Mouse (Mus musculus): ENCODE data around the gene Plekhh1. TPM values are rescaled to one million over a fixed set of nuclear protein-coding genes. Genes with fewer than 3 reads are reported as not detected.

The Plekhh1 gene
- total and polyA plus RNA-seq, 2 experiments, result 0.09 to 0.27 TPM

- DNase-seq (ENCODE audit: extremely low read depth, low read depth, low spot score), result no peak
- H3K9ac ChIP-seq (ENCODE audit: low read depth, low read length), result no peak overlapping the region
- no peaks in the 10 kb centered on the region for H3K4me1 ChIP-seq (ENCODE audit: control insufficient read depth, insufficient read depth, low read length)
- WGBS, result 51% methylated on average over 3 of the region's 3 CpGs
- TF ChIP-seq POLR2A (IDR thresholded peaks at IDR 0.05; ENCODE audit: extremely low read depth, insufficient read depth, low read length) (no peak), CTCF (IDR thresholded peaks at IDR 0.05; ENCODE audit: low read depth, low read length) (no peak)
- no peaks in the 10 kb centered on the region for H3K27me3 ChIP-seq (ENCODE audit: control insufficient read depth, insufficient read depth, low read length)
- H3K27ac ChIP-seq (replicated peaks; ENCODE audit: insufficient read depth, low read depth, low read length), result no peak overlapping the region
- H3K36me3 ChIP-seq (ENCODE audit: control insufficient read depth, insufficient read depth, low read length), result no peaks in the 10 kb centered on the region
- no peak overlapping the region for H3K4me3 ChIP-seq (ENCODE audit: insufficient read depth, low read depth, low read length)
- no peaks in the 10 kb centered on the region for H3K79me2 ChIP-seq (ENCODE audit: control insufficient read depth, insufficient read depth, low read length)
Measured at GRCm38 (mm10) chr12:79035349-79035748, 6.4 kb downstream of the Plekhh1 start.

- WGBS, result 75% methylated on average over 8 of the region's 8 CpGs
- TF ChIP-seq POLR2A (IDR thresholded peaks at IDR 0.05; ENCODE audit: extremely low read depth, insufficient read depth, low read length) (no peak), CTCF (IDR thresholded peaks at IDR 0.05; ENCODE audit: low read depth, low read length) (no peak)
- Histone ChIP-seq H3K4me1 (ENCODE audit: control insufficient read depth, insufficient read depth, low read length) (no peaks in the 10 kb centered on the region), H3K27ac (replicated peaks; ENCODE audit: insufficient read depth, low read depth, low read length) (no peak overlapping the region), H3K27me3 (ENCODE audit: control insufficient read depth, insufficient read depth, low read length) (no peaks in the 10 kb centered on the region), H3K4me3 (ENCODE audit: insufficient read depth, low read depth, low read length) (no peak overlapping the region), H3K9ac (ENCODE audit: low read depth, low read length) (no peak overlapping the region), H3K79me2 (ENCODE audit: control insufficient read depth, insufficient read depth, low read length) (no peaks in the 10 kb centered on the region), H3K36me3 (ENCODE audit: control insufficient read depth, insufficient read depth, low read length) (no peaks in the 10 kb centered on the region)
- DNase-seq (ENCODE audit: extremely low read depth, low read depth, low spot score), result no peak
Measured at GRCm38 (mm10) chr12:79039708-79040107, 10.7 kb downstream of the Plekhh1 start.

GRCm38 (mm10) chr12:79040201-79040827, 11.4 kb downstream of the Plekhh1 start:
- Histone ChIP-seq H3K79me2 (ENCODE audit: control insufficient read depth, insufficient read depth, low read length) (no peaks in the 10 kb centered on the region), H3K9ac (ENCODE audit: low read depth, low read length) (no peak overlapping the region), H3K36me3 (ENCODE audit: control insufficient read depth, insufficient read depth, low read length) (no peaks in the 10 kb centered on the region), H3K4me1 (ENCODE audit: control insufficient read depth, insufficient read depth, low read length) (no peaks in the 10 kb centered on the region), H3K27me3 (ENCODE audit: control insufficient read depth, insufficient read depth, low read length) (no peaks in the 10 kb centered on the region), H3K4me3 (ENCODE audit: insufficient read depth, low read depth, low read length) (no peak overlapping the region), H3K27ac (replicated peaks; ENCODE audit: insufficient read depth, low read depth, low read length) (no peak overlapping the region)
- 85% methylated on average over 11 of the region's 11 CpGs for WGBS
- no peak for TF ChIP-seq POLR2A (IDR thresholded peaks at IDR 0.05; ENCODE audit: extremely low read depth, insufficient read depth, low read length)
- TF ChIP-seq CTCF (IDR thresholded peaks at IDR 0.05; ENCODE audit: low read depth, low read length), result no peak
- DNase-seq (ENCODE audit: extremely low read depth, low read depth, low spot score), result no peak

GRCm38 (mm10) chr12:79041436-79041835, 12.5 kb downstream of the Plekhh1 start:
- no peak overlapping the region for H3K27ac ChIP-seq (replicated peaks; ENCODE audit: insufficient read depth, low read depth, low read length)
- H3K27me3 ChIP-seq (ENCODE audit: control insufficient read depth, insufficient read depth, low read length), result no peaks in the 10 kb centered on the region
- no peak for DNase-seq (ENCODE audit: extremely low read depth, low read depth, low spot score)
- no peak for TF ChIP-seq POLR2A (IDR thresholded peaks at IDR 0.05; ENCODE audit: extremely low read depth, insufficient read depth, low read length)
- no peak for TF ChIP-seq CTCF (IDR thresholded peaks at IDR 0.05; ENCODE audit: low read depth, low read length)
- no peak overlapping the region for H3K9ac ChIP-seq (ENCODE audit: low read depth, low read length)
- H3K4me3 ChIP-seq (ENCODE audit: insufficient read depth, low read depth, low read length), result no peak overlapping the region
- no peaks in the 10 kb centered on the region for H3K36me3 ChIP-seq (ENCODE audit: control insufficient read depth, insufficient read depth, low read length)
- no peaks in the 10 kb centered on the region for H3K4me1 ChIP-seq (ENCODE audit: control insufficient read depth, insufficient read depth, low read length)
- H3K79me2 ChIP-seq (ENCODE audit: control insufficient read depth, insufficient read depth, low read length), result no peaks in the 10 kb centered on the region

GRCm38 (mm10) chr12:79044668-79045067, 15.7 kb downstream of the Plekhh1 start:
- Histone ChIP-seq H3K27ac (replicated peaks; ENCODE audit: insufficient read depth, low read depth, low read length) (no peak overlapping the region), H3K36me3 (ENCODE audit: control insufficient read depth, insufficient read depth, low read length) (no peaks in the 10 kb centered on the region), H3K4me1 (ENCODE audit: control insufficient read depth, insufficient read depth, low read length) (no peaks in the 10 kb centered on the region), H3K4me3 (ENCODE audit: insufficient read depth, low read depth, low read length) (no peak overlapping the region), H3K27me3 (ENCODE audit: control insufficient read depth, insufficient read depth, low read length) (no peaks in the 10 kb centered on the region), H3K9ac (ENCODE audit: low read depth, low read length) (no peak overlapping the region), H3K79me2 (ENCODE audit: control insufficient read depth, insufficient read depth, low read length) (no peaks in the 10 kb centered on the region)
- TF ChIP-seq POLR2A (IDR thresholded peaks at IDR 0.05; ENCODE audit: extremely low read depth, insufficient read depth, low read length) (no peak), CTCF (IDR thresholded peaks at IDR 0.05; ENCODE audit: low read depth, low read length) (no peak)
- DNase-seq (ENCODE audit: extremely low read depth, low read depth, low spot score), result no peak
- WGBS, result 91% methylated on average over 8 of the region's 8 CpGs

- TF ChIP-seq POLR2A (IDR thresholded peaks at IDR 0.05; ENCODE audit: extremely low read depth, insufficient read depth, low read length), result no peak
- no peak for TF ChIP-seq CTCF (IDR thresholded peaks at IDR 0.05; ENCODE audit: low read depth, low read length)
- H3K36me3 ChIP-seq (ENCODE audit: control insufficient read depth, insufficient read depth, low read length), result no peaks in the 10 kb centered on the region
- no peak overlapping the region for H3K4me3 ChIP-seq (ENCODE audit: insufficient read depth, low read depth, low read length)
- DNase-seq (ENCODE audit: extremely low read depth, low read depth, low spot score), result no peak
- H3K79me2 ChIP-seq (ENCODE audit: control insufficient read depth, insufficient read depth, low read length), result no peaks in the 10 kb centered on the region
- no peak overlapping the region for H3K9ac ChIP-seq (ENCODE audit: low read depth, low read length)
- H3K27ac ChIP-seq (replicated peaks; ENCODE audit: insufficient read depth, low read depth, low read length), result no peak overlapping the region
- H3K4me1 ChIP-seq (ENCODE audit: control insufficient read depth, insufficient read depth, low read length), result no peaks in the 10 kb centered on the region
- no peaks in the 10 kb centered on the region for H3K27me3 ChIP-seq (ENCODE audit: control insufficient read depth, insufficient read depth, low read length)
- 85% methylated on average over 6 of the region's 6 CpGs for WGBS
Measured at GRCm38 (mm10) chr12:79046171-79046570, 17.2 kb downstream of the Plekhh1 start.

Measured in liver, adult 2 months (tissue).